Mouse (Mus musculus) liver, adult 2 months (tissue): ENCODE measurements around the gene Pla2g16. TPM values are rescaled to one million over a fixed set of nuclear protein-coding genes. Genes with fewer than 3 reads are reported as not detected.

Source experiments
- DNase-seq: peaks from one replicate; pipeline ENCODE4 v3.0.0-alpha.2; 2011; ENCODE audit warnings: low read depth, low spot score; ENCODE audit errors: extremely low read depth
- H3K27ac ChIP-seq: fragments of 200-500 bp; replicated peaks from 2 replicates; pipeline ENCODE4 v1.5.1; 2012; ENCODE audit warnings: low read depth, mild to moderate bottlenecking, control low read depth, inconsistent platforms, low read length; ENCODE audit not compliant: insufficient read depth
- H3K27me3 ChIP-seq: fragments of 200-500 bp; 2 replicates; pipeline ENCODE4 v1.6.1; 2012; ENCODE audit warnings: mild to moderate bottlenecking, moderate library complexity, low read length, inconsistent platforms; ENCODE audit not compliant: control insufficient read depth, insufficient read depth
- H3K36me3 ChIP-seq: fragments of 200-500 bp; 2 replicates; pipeline ENCODE4 v1.6.1; 2012; ENCODE audit warnings: low read length, inconsistent platforms; ENCODE audit not compliant: control insufficient read depth, insufficient read depth
- H3K4me1 ChIP-seq: fragments of 200-500 bp; 2 replicates; pipeline ENCODE4 v1.6.1; 2011; ENCODE audit warnings: low read length; ENCODE audit not compliant: control insufficient read depth, insufficient read depth
- H3K4me3 ChIP-seq: fragments of 200-500 bp; 2 replicates; pipeline ENCODE4 v1.5.1; 2011; ENCODE audit warnings: low read depth, mild to moderate bottlenecking, control low read depth, low read length, moderate library complexity; ENCODE audit not compliant: insufficient read depth
- H3K79me2 ChIP-seq: fragments of 200-500 bp; 2 replicates; pipeline ENCODE4 v1.6.1; 2012; ENCODE audit warnings: inconsistent platforms, mild to moderate bottlenecking, low read length, moderate library complexity; ENCODE audit not compliant: control insufficient read depth, insufficient read depth
- H3K9ac ChIP-seq: fragments of 200-500 bp; 2 replicates; pipeline ENCODE4 v1.6.1; 2012; ENCODE audit warnings: low read depth, mild to moderate bottlenecking, control low read depth, inconsistent platforms, low read length
- CTCF ChIP-seq: fragments of 200-500 bp; IDR thresholded peaks from 2 replicates; pipeline ENCODE4 v1.5.1; 2011; ENCODE audit warnings: low read depth, low read length, control low read depth
- POLR2A ChIP-seq: fragments of 200-500 bp; IDR thresholded peaks from 2 replicates; pipeline ENCODE4 v1.6.1; 2011; ENCODE audit warnings: low read length, control low read depth; ENCODE audit not compliant: insufficient read depth; ENCODE audit errors: extremely low read depth
- WGBS: fragments of 180-500 bp; shearing (Covaris S2); methylation state at CpG from one replicate; pipeline ENCODE4 v1.1.7; 2018; 5-methylcytosine and 5-hydroxymethylcytosine counted together
- polyA plus RNA-seq: library from polyadenylated mRNA; depleted of rRNA; stranded (reverse); fragments of >200 nt; gene quantifications from 2 replicates; pipeline ENCODE4 v1.2.3, GENCODE M21; 2012; rRNA removed
- total RNA-seq: library from RNA; depleted of rRNA; stranded (reverse); fragments of >200 nt; gene quantifications from 2 replicates; pipeline ENCODE4 v1.2.3, GENCODE M21; 2014; rRNA removed

Gene Pla2g16
- total and polyA plus RNA-seq, 2 experiments: 6.5 to 9.7 TPM

- TF ChIP-seq CTCF: no peak
- TF ChIP-seq POLR2A: no peak
- Histone ChIP-seq H3K9ac (no peak overlapping the region), H3K36me3 (no peaks in the 10 kb centered on the region), H3K4me3 (no peak overlapping the region), H3K4me1 (peaks cover 2% of the 10 kb centered on the region; the same call in 1 of the 2 replicates), H3K27me3 (peaks cover 6% of the 10 kb centered on the region), H3K27ac (no peak overlapping the region), H3K79me2 (no peaks in the 10 kb centered on the region)
- DNase-seq: no peak
- 70% methylated on average over 3 of the region's 3 CpGs for WGBS
Observed at GRCm38 (mm10) chr19:7617085-7617484, 59.8 kb downstream of the Pla2g16 start.

DNA sequence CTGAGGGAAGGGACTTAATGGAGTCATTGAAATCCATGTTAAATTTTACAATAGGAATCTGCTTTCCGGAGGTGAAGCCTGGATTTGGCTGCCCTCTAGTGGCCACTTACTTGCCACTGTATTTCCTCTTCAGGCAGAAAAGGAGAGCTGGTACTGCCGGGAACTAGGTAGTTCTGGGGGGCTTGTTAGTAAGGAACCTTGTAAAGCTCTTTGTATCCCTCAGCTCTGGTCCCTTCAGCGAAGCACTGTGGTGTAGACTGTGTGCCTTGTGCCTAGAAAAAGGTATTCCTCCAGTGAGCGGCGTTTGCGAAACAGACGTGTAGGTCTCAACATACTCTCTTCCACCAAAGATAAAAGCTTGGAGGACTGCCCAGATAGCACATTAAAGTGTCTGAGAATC lies 60.4 kb downstream of the Pla2g16 start:
- no peaks in the 10 kb centered on the region for H3K36me3 ChIP-seq
- H3K4me3 ChIP-seq: no peak overlapping the region
- no peaks in the 10 kb centered on the region for H3K4me1 ChIP-seq
- H3K27me3 ChIP-seq: no peaks in the 10 kb centered on the region; the same call in 1 of the 2 replicates
- no peaks in the 10 kb centered on the region for H3K79me2 ChIP-seq
- TF ChIP-seq CTCF (peak; percentile 67), POLR2A (no peak)
- no peak overlapping the region for H3K9ac ChIP-seq
- no peak overlapping the region for H3K27ac ChIP-seq
- DNase-seq: peak; percentile 42
- 27% methylated on average over 7 of the region's 7 CpGs for WGBS

DNA sequence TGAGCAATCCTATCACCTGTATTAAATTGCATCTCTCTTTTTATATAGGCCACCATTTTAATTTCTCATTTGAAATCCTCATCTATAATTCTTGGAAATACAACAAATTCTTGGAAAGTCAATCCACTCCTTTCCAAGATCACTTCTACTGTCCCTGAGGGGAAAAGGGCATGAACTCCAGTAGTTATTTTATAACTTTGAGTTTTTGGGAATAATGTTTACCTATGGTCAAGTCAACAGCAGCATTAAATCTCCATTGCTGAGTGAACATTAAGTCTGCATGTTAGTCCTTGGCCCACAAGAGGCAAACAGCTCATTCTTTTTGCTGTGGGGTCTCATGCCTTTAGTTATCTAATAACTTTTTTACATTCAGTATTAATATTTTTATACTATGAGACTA lies 75.8 kb downstream of the Pla2g16 start:
- peak; percentile 35 for DNase-seq
- TF ChIP-seq CTCF: no peak
- no peak for TF ChIP-seq POLR2A
- no peaks in the 10 kb centered on the region for H3K79me2 ChIP-seq

DNA sequence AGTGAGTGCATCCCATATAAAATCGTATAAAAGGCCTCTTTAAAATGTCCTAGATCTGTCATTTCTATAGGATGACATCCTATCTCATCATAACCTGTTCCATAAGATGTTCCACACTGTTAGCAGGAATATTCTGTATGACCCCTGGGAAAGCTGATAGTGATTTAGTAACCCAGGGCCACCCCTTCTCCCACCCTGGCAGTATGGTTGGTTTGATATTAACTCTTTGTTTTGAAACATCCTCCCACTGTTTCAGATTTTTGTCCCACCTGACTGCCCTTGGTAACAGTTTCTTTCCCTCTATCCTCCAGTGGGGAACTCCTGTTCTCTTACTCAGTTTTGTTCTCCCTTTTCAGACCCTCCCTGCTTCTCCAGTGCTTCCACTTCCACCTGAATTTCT lies 76.5 kb downstream of the Pla2g16 start:
- H3K4me1 ChIP-seq: no peaks in the 10 kb centered on the region; the same call in 1 of the 2 replicates
- TF ChIP-seq POLR2A (no peak), CTCF (no peak)
- H3K9ac ChIP-seq: no peak overlapping the region
- WGBS: 71% methylated on average over 1 of the region's 1 CpGs
- H3K4me3 ChIP-seq: no peak overlapping the region
- H3K27me3 ChIP-seq: no peaks in the 10 kb centered on the region
- no peaks in the 10 kb centered on the region for H3K36me3 ChIP-seq
- no peak for DNase-seq
- H3K79me2 ChIP-seq: no peaks in the 10 kb centered on the region
- no peak overlapping the region for H3K27ac ChIP-seq

More for the DNA sequence above, 75.8 kb downstream of the Pla2g16 start:
- no peak overlapping the region for H3K9ac ChIP-seq
- no peaks in the 10 kb centered on the region for H3K36me3 ChIP-seq
- no peaks in the 10 kb centered on the region for H3K27me3 ChIP-seq
- H3K4me1 ChIP-seq: no peaks in the 10 kb centered on the region; the same call in 1 of the 2 replicates
- H3K4me3 ChIP-seq: no peak overlapping the region
- H3K27ac ChIP-seq: no peak overlapping the region

Other genes starting within 250 kb of the Pla2g16 start
- gene Mark2, start 215.6 kb upstream of the Pla2g16 start, total RNA-seq: 4.6 and 7.0 TPM in 2 replicates
- 17.2 and 19.8 TPM in 2 replicates for gene Mark2, start 215.6 kb upstream of the Pla2g16 start, polyA plus RNA-seq
- 1.3 and 1.4 TPM in 2 replicates for gene Spindoc, start 174.5 kb upstream of the Pla2g16 start, total RNA-seq
- gene Spindoc, start 174.5 kb upstream of the Pla2g16 start, polyA plus RNA-seq: 3.0 and 4.4 TPM in 2 replicates
- gene 2700081O15Rik, start 139.8 kb upstream of the Pla2g16 start, total RNA-seq: 1.7 and 2.3 TPM in 2 replicates
- gene 2700081O15Rik, start 139.8 kb upstream of the Pla2g16 start, polyA plus RNA-seq: 1.4 and 2.9 TPM in 2 replicates
- 22.5 and 33.6 TPM in 2 replicates for gene Rtn3, start 74.2 kb upstream of the Pla2g16 start, total RNA-seq
- gene Rtn3, start 74.2 kb upstream of the Pla2g16 start, polyA plus RNA-seq: 45.7 and 50.0 TPM in 2 replicates
- 69.9 and 74.5 TPM in 2 replicates for gene Atl3, start 63.4 kb upstream of the Pla2g16 start, total RNA-seq
- gene Atl3, start 63.4 kb upstream of the Pla2g16 start, polyA plus RNA-seq: 16.5 and 19.4 TPM in 2 replicates
- gene Lgals12, start 49.7 kb downstream of the Pla2g16 start, total RNA-seq: not detected in 2 replicates
- not detected in 2 replicates for gene Lgals12, start 49.7 kb downstream of the Pla2g16 start, polyA plus RNA-seq
- gene Hrasls5, start 55.1 kb downstream of the Pla2g16 start, total RNA-seq: not detected in 2 replicates
- not detected in 2 replicates for gene Hrasls5, start 55.1 kb downstream of the Pla2g16 start, polyA plus RNA-seq
- gene Slc22a19, start 153.9 kb downstream of the Pla2g16 start, total RNA-seq: not detected in 2 replicates
- gene Slc22a19, start 153.9 kb downstream of the Pla2g16 start, polyA plus RNA-seq: not detected in 2 replicates
- gene Slc22a26, start 245.2 kb downstream of the Pla2g16 start, total RNA-seq: 204 and 219 TPM in 2 replicates
- gene Slc22a26, start 245.2 kb downstream of the Pla2g16 start, polyA plus RNA-seq: 61.3 and 79.5 TPM in 2 replicates